Mouse (Mus musculus) CH12.LX (cell line): Measurements from ENCODE around the gene Smyd4.

Source experiments
- CTCF ChIP-seq, 2 experiments: IDR thresholded peaks in 1 of 2; conservative IDR thresholded peaks in 1 of 2; 2 replicates each; pipeline ENCODE4 v1.5.1; 2011 to 2012; ENCODE audit warnings: low read depth in 2 of 2, low read length in 2 of 2, improper control_type of control experiment in 1 of 2, inconsistent platforms in 1 of 2, mild to moderate bottlenecking in 1 of 2, moderate library complexity in 1 of 2
- E2F4 ChIP-seq: IDR thresholded peaks from 2 replicates; pipeline ENCODE4 v1.6.1; 2011; ENCODE audit warnings: low read depth, low read length, improper control_type of control experiment; ENCODE audit not compliant: insufficient replicate concordance
- GABPA ChIP-seq: IDR thresholded peaks from 2 replicates; pipeline ENCODE4 v1.6.1; 2012; ENCODE audit warnings: low read depth, low read length, improper control_type of control experiment, inconsistent platforms; ENCODE audit not compliant: insufficient replicate concordance
- MAX ChIP-seq: IDR thresholded peaks from 2 replicates; pipeline ENCODE4 v1.6.1; 2011; ENCODE audit warnings: low read length, improper control_type of control experiment
- MYC ChIP-seq: IDR thresholded peaks from 2 replicates; pipeline ENCODE4 v1.6.1; 2011; ENCODE audit warnings: low read depth, mild to moderate bottlenecking, improper control_type of control experiment, low read length
- PAX5 ChIP-seq: IDR thresholded peaks from 2 replicates; pipeline ENCODE4 v1.6.1; 2012; ENCODE audit warnings: low read length, inconsistent platforms, mixed read lengths
- POLR2A ChIP-seq: IDR thresholded peaks from 2 replicates; pipeline ENCODE4 v1.6.1; 2011; ENCODE audit warnings: low read depth, mild to moderate bottlenecking, improper control_type of control experiment, low read length
- POLR2AphosphoS2 ChIP-seq: IDR thresholded peaks from 2 replicates; pipeline ENCODE4 v1.6.1; 2011; ENCODE audit warnings: low read depth, low read length, improper control_type of control experiment
- RAD21 ChIP-seq: IDR thresholded peaks from 2 replicates; pipeline ENCODE4 v1.6.1; 2011; ENCODE audit warnings: low read depth, mild to moderate bottlenecking, low read length, improper control_type of control experiment, moderate library complexity
- TBP ChIP-seq: conservative IDR thresholded peaks from 2 replicates; pipeline ENCODE4 v1.6.1; 2011; ENCODE audit warnings: low read depth, low read length, improper control_type of control experiment
- UBTF ChIP-seq: IDR thresholded peaks from 2 replicates; pipeline ENCODE4 v1.6.1; 2012; ENCODE audit warnings: low read depth, mild to moderate bottlenecking, inconsistent platforms, low read length, improper control_type of control experiment, moderate library complexity
- ZKSCAN1 ChIP-seq: IDR thresholded peaks from 2 replicates; pipeline ENCODE4 v1.6.1; 2012; ENCODE audit warnings: low read depth, inconsistent platforms, low read length, improper control_type of control experiment, borderline replicate concordance

GRCm38 (mm10) chr11:75404801-75405200, 56.6 kb downstream of the Smyd4 start:
- TF ChIP-seq POLR2A (no peak), POLR2AphosphoS2 (no peak), MYC (no peak), PAX5 (no peak), CTCF (conservative IDR thresholded peaks at IDR 0.05 in 1 of 2, IDR thresholded peaks at IDR 0.05 in 1 of 2; ENCODE audit: low read depth in 2 of 2, low read length in 2 of 2) (no peak), E2F4 (no peak), TBP (no peak), GABPA (no peak), UBTF (no peak), MAX (no peak), RAD21 (no peak), ZKSCAN1 (no peak)
